Mouse (Mus musculus) yolk sac, embryonic 10.5 days (tissue): ENCODE measurements around the gene Chmp3.

ENCODE experiments used
- DNase-seq: peaks from one replicate; pipeline ENCODE4 v3.0.0-alpha.2; 2017; ENCODE audit warnings: low spot score

The Chmp3 gene

GRCm38 (mm10) chr6:71543686-71544499, at the start of gene Chmp3:
Gene Chmp3 (plus strand): TSS chr6:71543797.
- DNase-seq = peak; percentile 95

GRCm38 (mm10) chr6:71494341-71495020, 49.1 kb upstream of the Chmp3 start:
- DNase-seq = peak; percentile 68

- DNase-seq = no peak
Observed at GRCm38 (mm10) chr6:71500575-71500974, 43.0 kb upstream of the Chmp3 start.

GRCm38 (mm10) chr6:71503001-71503400, 40.6 kb upstream of the Chmp3 start:
- DNase-seq = no peak

DNA sequence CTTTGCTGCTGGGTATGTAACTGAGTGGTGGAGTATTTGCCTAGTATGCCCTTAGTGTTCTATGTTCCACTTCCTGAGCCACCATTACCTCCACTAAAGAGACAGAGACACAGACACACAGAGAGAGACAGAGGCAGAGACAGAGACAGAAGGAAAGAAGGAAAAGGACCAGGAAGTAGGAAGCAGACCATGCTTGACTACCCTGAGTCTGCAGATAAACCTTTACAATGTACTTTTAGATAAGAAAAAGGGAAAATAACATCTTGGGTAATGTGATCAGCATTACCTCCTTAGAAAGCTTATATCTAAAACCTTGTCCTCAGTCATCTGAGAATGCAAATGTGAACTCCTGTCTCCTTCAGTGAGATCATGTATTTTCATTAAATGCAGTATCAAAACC, 39.9 kb upstream of the Chmp3 start:
- DNase-seq = no peak

- DNase-seq = no peak
Observed at GRCm38 (mm10) chr6:71504091-71504490, 39.5 kb upstream of the Chmp3 start.

DNA sequence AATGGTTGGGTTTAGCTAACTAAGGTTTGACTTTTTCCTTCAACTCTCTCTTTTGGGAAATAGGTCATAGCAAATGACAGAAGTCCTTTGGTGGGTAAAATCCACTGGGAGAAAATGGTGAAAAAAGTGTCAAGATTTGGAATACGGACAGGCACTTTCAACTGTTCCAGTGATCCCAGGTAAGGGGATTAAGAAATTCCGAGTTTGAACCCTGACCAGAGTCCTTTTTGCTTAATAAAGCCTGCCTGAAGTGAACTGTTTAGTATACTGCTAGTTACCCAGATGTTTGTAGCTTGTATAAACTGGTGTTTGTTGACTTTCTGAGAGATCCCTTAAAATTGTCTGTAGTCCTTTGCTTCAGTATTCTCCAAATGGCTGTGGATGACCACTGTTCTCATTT, 37.9 kb upstream of the Chmp3 start:
- DNase-seq = no peak

DNA sequence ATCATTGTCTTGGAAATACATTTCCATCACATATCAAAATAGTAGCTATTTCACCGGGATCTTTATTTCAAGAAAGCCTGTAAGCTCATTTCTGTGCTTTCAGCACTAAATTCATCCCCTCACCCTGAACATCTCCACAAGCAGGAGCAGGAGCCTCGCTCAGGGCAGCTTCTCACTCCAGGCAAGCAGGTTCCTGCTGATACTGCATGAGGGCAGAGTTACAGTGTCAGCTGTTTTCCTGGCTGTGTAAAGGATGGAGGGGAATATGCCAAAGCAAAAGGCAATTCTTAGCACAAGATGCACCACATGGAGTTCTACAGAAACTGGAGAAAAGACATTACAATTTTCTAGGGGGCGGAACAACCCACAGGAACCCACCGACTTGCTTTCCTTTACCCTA, 24.1 kb upstream of the Chmp3 start:
- DNase-seq = no peak

- no peak for DNase-seq
Observed at GRCm38 (mm10) chr6:71525556-71525955, 18.0 kb upstream of the Chmp3 start.

DNA sequence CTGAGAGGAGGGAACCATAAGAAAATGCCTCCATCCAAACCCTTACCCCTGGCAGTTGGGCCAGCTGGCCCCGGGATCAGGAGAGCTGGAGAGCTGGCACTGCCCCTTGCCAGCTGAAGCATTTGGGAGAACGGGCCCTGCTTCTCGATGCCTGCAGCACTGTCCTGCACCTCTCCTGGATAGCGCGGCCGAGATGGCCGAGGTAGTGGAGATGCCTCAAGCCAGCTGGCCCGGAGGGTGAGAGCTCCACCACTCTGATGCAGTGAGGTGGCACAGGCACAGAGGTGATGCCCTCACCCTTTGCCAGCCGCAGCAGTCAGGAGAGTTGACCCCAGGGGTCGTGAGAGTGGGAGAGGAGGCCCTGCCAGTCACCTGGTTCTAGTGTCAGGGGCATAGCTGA, 16.5 kb upstream of the Chmp3 start:
- DNase-seq = no peak

GRCm38 (mm10) chr6:71527826-71528225, 15.8 kb upstream of the Chmp3 start:
- DNase-seq = no peak

DNA sequence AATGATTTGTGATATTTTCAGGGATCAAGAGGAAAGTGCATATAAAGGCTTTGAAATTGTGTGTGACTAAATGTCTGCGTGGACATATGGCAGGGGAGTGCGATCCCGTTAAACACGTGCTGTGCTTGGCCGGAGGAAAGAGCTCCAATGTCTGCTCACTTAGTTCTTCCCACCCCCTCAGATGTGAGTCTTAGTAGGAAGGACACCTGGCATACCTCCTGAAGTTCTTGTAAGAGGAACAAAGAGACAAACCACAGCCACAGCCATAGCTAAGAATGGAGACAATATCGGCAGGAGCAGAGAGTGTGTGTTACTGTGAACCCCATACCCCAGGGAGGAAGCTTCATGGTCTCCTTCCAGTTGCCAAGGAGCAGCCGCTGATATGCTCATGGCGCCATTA, 13.4 kb upstream of the Chmp3 start:
- DNase-seq = no peak

GRCm38 (mm10) chr6:71537286-71537685, 6.3 kb upstream of the Chmp3 start:
- DNase-seq = no peak

DNA sequence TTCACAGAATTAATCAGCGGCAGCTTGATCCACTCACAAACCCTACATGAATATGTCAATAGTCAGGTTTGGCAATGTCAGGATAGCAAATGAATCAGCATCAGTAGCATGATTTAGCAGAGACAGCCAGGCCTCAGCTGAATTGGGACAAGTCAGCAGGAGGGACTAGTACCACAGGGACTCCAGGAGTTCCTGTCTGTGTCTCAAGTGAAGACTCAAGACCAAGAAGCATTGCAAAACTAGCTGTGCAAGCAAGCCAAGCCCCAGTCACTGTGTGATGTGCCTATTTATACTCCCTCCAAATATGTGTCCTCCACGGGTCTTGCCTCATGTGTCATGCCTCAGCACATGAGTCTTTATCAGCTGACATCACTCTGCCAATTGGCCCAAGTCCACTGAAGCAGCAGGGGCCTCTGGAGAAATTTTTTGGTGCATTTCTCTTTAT, 11.9 kb downstream of the Chmp3 start:
- no peak for DNase-seq

DNA sequence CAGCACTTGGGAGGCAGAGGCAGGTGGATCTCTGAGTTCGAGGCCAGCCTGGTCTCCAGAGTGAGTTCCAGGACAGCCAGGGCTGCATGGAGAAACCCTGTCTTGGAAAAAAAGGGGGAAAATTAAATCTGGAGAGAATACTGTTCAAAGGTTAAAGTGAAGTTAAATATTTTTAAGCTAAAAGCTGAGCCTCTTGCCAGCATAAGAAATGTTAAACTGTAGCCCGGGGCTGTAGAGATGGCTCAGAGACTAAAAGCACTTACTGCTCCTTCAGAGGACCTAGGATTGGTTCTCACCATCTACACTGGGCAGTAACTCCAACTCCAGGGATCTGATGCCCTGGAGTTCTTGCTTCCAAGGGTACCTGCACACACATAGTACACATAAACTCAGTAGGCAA, 13.2 kb downstream of the Chmp3 start:
- no peak for DNase-seq

- no peak for DNase-seq
Observed at GRCm38 (mm10) chr6:71568616-71569015, 25.0 kb downstream of the Chmp3 start.

- no peak for DNase-seq
Observed at GRCm38 (mm10) chr6:71569025-71569424, 25.4 kb downstream of the Chmp3 start.

DNA sequence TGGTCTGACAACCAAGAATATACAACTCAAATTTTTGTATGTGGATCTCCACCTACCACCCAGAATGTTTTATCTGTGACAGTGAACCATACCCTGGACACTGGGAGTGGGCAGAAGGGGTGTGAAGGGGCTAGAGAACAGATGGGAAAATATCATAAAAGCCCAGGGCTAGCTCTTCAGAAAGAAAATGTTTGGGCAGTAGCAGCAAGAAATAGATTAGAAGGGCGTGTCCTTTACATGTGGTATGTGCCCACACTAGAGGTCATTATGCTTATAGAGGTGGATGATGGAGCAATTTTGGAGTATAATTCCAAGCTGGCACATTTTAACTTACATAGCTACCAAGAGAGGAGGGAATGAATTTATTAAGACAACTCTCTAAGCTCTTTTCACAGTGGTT, 31.8 kb downstream of the Chmp3 start:
- no peak for DNase-seq

DNA sequence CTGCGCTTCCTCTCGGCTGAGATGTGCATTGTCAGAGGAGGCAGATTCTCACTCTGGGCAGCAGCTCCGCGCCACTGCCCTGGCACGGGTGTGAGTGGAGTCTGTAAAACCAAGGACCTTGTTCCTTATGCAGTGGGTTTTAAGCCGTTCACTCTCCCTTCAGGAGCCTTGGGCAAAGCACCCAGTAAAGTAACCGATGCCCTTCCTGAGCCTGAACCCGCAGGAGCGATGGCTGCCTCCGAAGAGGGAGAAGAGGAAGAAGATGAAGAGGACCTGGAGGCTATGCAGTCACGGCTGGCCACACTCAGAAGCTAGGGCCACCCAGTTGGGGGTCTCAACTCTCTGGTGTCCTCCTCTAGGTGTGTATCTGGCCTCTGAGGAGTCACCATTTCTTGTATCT, 35.9 kb downstream of the Chmp3 start:
- no peak for DNase-seq

- DNase-seq = no peak
Observed at GRCm38 (mm10) chr6:71583198-71583597, 39.6 kb downstream of the Chmp3 start.

GRCm38 (mm10) chr6:71589401-71589800, 45.8 kb downstream of the Chmp3 start:
- no peak for DNase-seq

DNA sequence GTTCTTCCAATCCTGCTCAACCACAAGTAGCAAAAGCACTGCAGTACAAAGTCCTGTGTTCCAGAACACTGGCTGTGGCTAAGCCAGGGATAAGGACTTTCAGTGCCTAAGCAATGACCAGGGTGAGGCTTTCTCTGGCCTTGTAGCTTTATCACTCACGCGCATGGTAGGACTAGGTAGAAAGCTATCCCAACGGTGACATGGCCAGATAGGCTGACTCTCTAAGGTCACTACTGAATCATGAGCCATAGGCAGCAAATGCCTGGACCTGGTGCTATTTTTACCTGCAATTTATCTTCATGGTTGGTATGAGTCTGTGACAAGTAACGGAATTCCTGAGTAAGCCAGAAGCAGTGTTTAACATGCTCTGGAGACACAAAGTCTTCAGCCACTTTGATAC, 46.6 kb downstream of the Chmp3 start:
- no peak for DNase-seq

DNA sequence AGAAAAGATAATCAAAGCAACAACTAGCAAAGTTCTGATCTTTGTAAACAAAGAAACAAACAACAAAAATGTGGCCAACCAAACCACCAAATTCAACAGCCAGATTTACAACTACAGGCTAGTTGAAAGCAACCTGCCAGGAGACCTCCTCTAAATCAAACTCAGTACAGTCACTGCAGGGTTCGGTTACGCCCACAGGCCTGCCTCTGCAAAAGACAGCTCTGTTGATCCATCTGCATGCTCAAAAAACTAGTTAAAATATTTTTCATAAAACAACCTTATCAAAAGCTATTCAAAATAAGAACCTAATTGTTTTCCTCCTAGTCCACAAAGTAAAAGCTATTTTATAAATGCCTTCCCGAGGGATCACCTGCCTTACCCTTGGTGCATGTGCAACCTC, 64.2 kb downstream of the Chmp3 start:
- no peak for DNase-seq

GRCm38 (mm10) chr6:71608994-71609393, 65.4 kb downstream of the Chmp3 start:
- DNase-seq = no peak
